Mouse (Mus musculus): Measurements from ENCODE around the gene Spire2.
"Not testable (repeated sequence)": the region's sequence is repeated elsewhere in the genome, so short reads cannot be mapped to it uniquely, and the experiment has no call there.

The Spire2 gene

GRCm38 (mm10) chr8:123387041-123387440 lies 54.5 kb downstream of the Spire2 start:
- no peak for DNase-seq

GRCm38 (mm10) chr8:123387801-123388200 lies 55.3 kb downstream of the Spire2 start:
- no peak for DNase-seq

- DNase-seq: peak; percentile 56
Observed at GRCm38 (mm10) chr8:123389026-123389425, 56.5 kb downstream of the Spire2 start.

GRCm38 (mm10) chr8:123398308-123398707 lies 65.8 kb downstream of the Spire2 start:
- no peak for DNase-seq

GRCm38 (mm10) chr8:123401936-123402335 lies 69.4 kb downstream of the Spire2 start:
- no peak for DNase-seq

GRCm38 (mm10) chr8:123402730-123403326 lies 70.3 kb downstream of the Spire2 start:
- DNase-seq: no peak

DNA sequence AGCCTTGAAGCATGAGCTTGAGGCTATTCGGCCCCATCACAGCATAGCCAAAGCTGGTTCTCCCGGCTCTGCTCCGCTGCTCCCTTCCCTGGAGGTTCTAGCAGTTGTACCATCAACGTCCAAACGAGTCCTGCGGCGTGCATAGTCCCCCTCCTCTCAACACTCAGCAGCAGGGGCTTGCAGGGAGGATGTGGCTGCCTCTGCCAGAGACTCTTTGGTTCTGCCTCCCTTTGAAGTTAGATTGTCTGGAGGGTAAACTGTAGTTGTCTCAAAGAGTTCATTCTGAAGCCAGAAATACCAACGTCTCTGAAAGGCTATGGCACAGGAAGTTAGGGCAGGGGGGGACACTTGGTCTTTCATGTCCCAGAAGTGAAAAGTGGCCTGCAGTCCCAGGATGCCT lies 72.0 kb downstream of the Spire2 start:
- DNase-seq: no peak

DNA sequence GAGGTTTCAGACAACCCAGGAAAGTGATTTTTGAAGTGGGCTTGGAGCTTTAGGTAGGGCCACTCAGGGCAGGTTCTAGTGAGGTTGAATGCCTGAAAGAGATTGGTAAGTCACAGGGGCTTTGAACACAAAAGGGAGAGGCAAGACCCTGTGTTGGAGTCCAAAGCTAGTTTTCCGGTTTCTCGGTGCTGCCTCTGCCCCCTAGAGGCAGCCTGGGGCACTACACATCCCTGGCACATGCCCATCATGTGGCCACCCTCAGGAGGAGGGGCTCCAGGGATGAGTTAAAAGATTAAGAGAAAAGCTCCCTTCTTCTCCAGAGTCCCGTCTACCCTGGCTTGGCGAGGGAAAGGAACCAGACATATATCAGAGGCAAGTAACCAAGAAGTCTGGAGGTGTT lies 74.3 kb downstream of the Spire2 start, which contains the start of gene Mc1r:
TSS of gene Mc1r (plus strand) at position 322 of the 400 bp plus-strand sequence.
- DNase-seq: peak; percentile 66

GRCm38 (mm10) chr8:123407612-123408011 lies 75.1 kb downstream of the Spire2 start:
- no peak for DNase-seq

DNA sequence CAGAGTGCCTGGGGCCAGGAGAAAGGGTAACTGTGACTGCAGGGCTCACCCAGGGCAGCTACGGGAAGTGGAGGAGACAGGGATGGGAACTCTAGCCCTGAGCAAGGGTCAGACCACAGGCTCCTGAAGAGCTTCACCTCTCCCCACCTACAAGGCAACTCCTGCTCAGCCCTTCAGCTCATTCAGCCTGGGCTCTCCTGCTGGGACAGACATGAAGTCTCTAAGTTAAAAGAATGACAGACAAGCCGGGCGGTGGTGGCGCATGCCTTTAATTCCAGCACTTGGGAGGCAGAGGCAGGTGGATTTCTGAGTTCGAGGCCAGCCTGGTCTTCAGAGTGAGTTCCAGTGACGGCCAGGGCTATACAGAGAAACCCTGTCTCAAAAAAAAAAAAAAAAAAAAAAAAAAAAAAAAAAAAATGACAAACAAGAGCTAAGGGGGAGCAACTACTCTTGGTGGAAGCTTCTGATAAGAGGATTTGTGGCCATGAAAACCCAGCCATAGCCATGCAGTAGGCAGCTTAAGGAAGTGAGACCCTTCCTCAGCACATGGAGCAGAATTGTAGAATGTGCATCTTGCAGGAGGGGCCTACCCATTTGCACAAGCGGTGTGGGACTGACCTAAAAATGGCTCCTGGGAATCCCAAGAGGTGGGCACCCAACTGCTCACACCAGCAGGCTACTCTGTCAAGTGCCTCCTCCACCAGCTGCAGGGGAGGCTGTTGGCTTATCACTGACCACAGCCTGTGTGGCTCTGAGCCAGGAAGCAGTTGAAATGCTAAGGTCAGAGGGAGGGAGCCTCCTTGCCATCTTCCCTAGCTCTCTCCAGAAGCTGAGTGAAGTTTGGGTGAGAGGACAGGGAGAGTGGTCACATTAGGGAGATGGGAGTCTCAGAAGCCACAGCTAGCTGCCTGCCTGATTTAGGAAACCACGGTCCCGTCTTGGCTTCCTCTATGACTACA lies 76.4 kb downstream of the Spire2 start:
- no peak for DNase-seq

- DNase-seq: no peak
Observed at GRCm38 (mm10) chr8:123410049-123410587, 77.6 kb downstream of the Spire2 start.

DNA sequence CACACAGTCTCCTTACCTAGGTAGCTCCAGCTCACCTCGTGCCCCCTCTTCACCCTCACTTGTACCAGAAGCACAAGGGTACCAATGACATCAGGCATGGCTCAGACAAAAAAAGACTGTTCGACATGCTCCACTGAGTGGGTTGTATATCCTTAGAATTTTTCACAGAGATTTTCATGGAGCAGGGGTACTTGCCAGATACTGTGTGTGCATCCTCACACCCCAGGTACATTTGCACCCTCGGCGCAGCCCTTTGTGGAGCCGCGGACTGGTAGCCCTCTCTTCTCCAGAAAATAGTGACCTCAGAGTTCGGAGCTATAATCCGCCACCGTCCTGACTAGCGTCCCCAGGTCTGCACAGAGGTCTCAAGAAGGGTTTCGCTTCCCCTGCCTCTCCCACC lies 78.3 kb downstream of the Spire2 start:
- no peak for DNase-seq

- peak; percentile 92 for DNase-seq
Observed at GRCm38 (mm10) chr8:123411246-123411645, 78.7 kb downstream of the Spire2 start, which contains the start of gene Tubb3. Gene Tubb3, plus strand, starts transcription at chr8:123411424.

GRCm38 (mm10) chr8:123411781-123412327 lies 79.3 kb downstream of the Spire2 start:
- peak; percentile 49 for DNase-seq

GRCm38 (mm10) chr8:123412560-123413170 lies 80.2 kb downstream of the Spire2 start:
- DNase-seq: peak; percentile 53

DNA sequence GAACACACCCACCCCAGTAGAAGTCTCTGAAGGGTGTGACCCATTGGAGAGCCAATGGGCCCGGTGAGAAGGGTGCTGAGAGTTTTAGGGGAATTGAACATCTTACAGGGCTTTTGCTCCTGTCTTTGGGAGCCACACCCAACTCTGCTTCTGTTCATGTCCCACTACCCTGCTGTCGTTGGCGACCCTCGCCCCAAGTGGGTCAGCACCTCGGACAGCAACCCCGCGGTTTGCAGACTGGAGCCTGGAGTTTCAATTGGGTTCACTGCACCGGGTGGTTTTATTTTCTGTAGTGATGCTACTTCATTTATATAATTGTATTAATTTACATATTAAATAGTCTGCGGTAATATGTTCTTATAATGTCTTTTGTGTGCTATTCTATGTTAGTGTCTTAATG lies 81.7 kb downstream of the Spire2 start:
- DNase-seq: no peak

DNA sequence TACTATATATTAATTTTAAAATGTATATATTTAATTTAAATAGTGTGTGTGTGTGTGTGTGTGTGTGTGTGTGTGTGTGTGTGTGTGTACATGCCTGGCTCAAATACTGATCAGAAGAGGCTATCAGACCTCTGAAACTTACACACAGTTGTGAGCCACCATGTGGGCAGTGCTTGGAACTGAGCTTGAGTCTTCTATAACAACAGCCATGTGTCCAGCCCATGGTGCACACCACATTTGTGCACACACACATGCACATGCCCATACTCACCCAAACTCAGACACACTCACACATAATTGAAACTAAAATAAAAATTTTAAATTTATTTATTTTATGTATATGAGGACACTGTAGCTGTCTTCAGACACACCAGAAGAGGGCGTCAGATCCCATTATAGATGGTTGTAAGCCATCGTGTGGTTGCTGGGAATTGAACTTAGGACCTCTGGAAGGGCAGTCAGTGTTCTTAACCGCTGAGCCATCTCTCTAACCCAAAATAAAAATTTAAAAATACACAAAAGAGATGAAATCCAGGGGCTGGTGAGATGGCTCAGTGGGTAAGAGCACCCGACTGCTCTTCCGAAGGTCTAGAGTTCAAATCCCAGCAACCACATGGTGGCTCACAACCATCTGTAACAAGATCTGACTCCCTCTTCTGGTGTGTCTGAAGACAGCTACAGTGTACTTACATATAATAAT lies 82.6 kb downstream of the Spire2 start:
- DNase-seq: not testable (repeated sequence)

- no peak for DNase-seq
Observed at GRCm38 (mm10) chr8:123415967-123416943, 83.7 kb downstream of the Spire2 start.

DNA sequence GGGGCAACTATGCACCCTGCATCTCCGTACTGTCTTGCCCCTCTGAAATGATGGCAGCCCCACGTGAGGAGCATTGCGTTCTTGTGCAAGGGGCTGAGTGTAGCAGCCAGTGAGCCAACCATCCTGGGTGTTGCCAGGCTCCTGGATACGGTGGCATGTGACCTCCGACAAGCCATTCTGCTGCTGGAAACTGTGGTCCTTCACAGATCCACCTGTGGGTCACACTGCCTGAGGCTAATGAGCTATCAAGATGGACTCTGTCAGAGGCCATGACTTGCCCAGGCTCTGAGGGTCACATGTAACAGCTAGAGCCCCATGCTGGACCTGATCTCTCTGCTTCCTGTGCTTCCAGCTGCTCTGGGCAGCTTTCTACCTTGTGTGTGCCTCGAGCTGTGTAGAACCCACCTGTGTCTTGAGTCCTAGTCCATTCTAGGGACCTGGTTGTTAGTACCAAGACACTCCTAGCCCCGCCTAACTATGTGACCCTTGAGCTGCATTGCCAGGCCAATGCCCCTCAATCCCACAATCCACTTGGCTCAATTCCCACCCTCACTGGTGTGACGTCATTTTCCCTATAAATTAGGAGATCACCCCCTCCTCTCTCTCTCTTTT lies 84.5 kb downstream of the Spire2 start:
- DNase-seq: no peak
